Mouse (Mus musculus): ENCODE measurements at regions not wholly inside any gene's neighbourhood (a gene's known extent, or its start where the extent isn't known, plus 50 kb on each side); places are given as distances from the start of the nearest gene placed in this dataset.
A peak's percentile ranks its signal among the peaks of the same experiment; 100 is the strongest.

GRCm38 (mm10) chr10:20818548-20818947 is 93.7 kb upstream of the Pde7b start (continued):
- TF ChIP-seq POLR2A (IDR thresholded peaks at IDR 0.05; ENCODE audit: low read depth, low read length) (no peak), MAZ (IDR thresholded peaks at IDR 0.05; ENCODE audit: low read depth, low read length) (no peak), MAFK (IDR thresholded peaks at IDR 0.05; ENCODE audit: insufficient replicate concordance, low read length) (0 out of 2 replicates have a peak, but pooled peaks have one; percentile 46), JUN (IDR thresholded peaks at IDR 0.05; ENCODE audit: insufficient read depth, low read depth, low read length) (0 out of 2 replicates have a peak, but pooled peaks have one; percentile 27), BHLHE40 (IDR thresholded peaks at IDR 0.05; ENCODE audit: low read depth, low read length) (peak; percentile 29; the same call in 1 of the 2 replicates), GABPA (IDR thresholded peaks at IDR 0.05; ENCODE audit: insufficient replicate concordance, low read depth, low read length) (no peak), ETS1 (conservative IDR thresholded peaks at IDR 0.05; ENCODE audit: low read depth, low read length) (peak; percentile 53; the same call in 1 of the 2 replicates), ZKSCAN1 (IDR thresholded peaks at IDR 0.05; ENCODE audit: borderline replicate concordance, low read depth, low read length) (no peak), TBP (conservative IDR thresholded peaks at IDR 0.05; ENCODE audit: low read depth, low read length) (no peak), USF1 (IDR thresholded peaks at IDR 0.05; ENCODE audit: low read depth, low read length) (no peak), CHD2 (IDR thresholded peaks at IDR 0.05; ENCODE audit: low read length) (no peak), ZC3H11A (IDR thresholded peaks at IDR 0.05; ENCODE audit: low read depth, low read length) (no peak), CHD1 (IDR thresholded peaks at IDR 0.05; ENCODE audit: low read depth, low read length) (no peak)

GRCm38 (mm10) chr10:20799792-20800191 is 74.9 kb upstream of the Pde7b start:
- Histone ChIP-seq H3K79me2 (replicated peaks; ENCODE audit: control insufficient read depth, extremely low read depth, insufficient read depth, poor library complexity, severe bottlenecking) (no peaks in the 10 kb centered on the region), H3K4me2 (ENCODE audit: insufficient read depth, low read depth, poor library complexity, severe bottlenecking) (no peak overlapping the region), H3K9me3 (replicated peaks; ENCODE audit: low read length) (no peaks in the 10 kb centered on the region), H3K9ac (ENCODE audit: insufficient read depth, low read depth) (no peak overlapping the region), H3K36me3 (replicated peaks in 1 of 2; ENCODE audit: control insufficient read depth in 1 of 2, insufficient read depth in 1 of 2, low read length in 1 of 2) (no peaks in the 10 kb centered on the region), H3K4me1 (ENCODE audit: control insufficient read depth in 1 of 2, insufficient read depth in 2 of 2) (no peaks in the 10 kb centered on the region), H3K27me3 (replicated peaks) (no peaks in the 10 kb centered on the region), H3K4me3 (replicated peaks in 1 of 3; ENCODE audit: low read depth in 2 of 3, low read length in 2 of 3, poor library complexity in 1 of 3) (no peak overlapping the region), H3K27ac (ENCODE audit: insufficient read depth, low read depth) (no peak overlapping the region)
- no peak for TF ChIP-seq KAT2A (IDR thresholded peaks at IDR 0.05; ENCODE audit: insufficient replicate concordance, low read length)
- TF ChIP-seq BHLHE40 (IDR thresholded peaks at IDR 0.05; ENCODE audit: low read depth, low read length): no peak
- no peak for TF ChIP-seq RCOR1 (conservative IDR thresholded peaks at IDR 0.05; ENCODE audit: low read depth, low read length)
- no peak for TF ChIP-seq MAX (IDR thresholded peaks at IDR 0.05; ENCODE audit: low read length)
- TF ChIP-seq TCF12 (IDR thresholded peaks at IDR 0.05; ENCODE audit: low read depth, low read length): no peak
- in situ Hi-C loops (cut with MboI; ENCODE audit: low pct_ligation_motif_present, low pct_unique_long_range_greater_than_20kb, low sequenced_read_pairs) (no loop called here), dilution Hi-C loops (cut with MboI; ENCODE audit: extremely low pct_ligation_motif_present, extremely low pct_unique_long_range_greater_than_20kb, low sequenced_read_pairs) (no loop called here)
- DNase-seq (ENCODE audit: extremely low read depth): no peak

- DNase-seq (ENCODE audit: extremely low read depth): no peak
- H3K4me2 ChIP-seq (ENCODE audit: insufficient read depth, low read depth, poor library complexity, severe bottlenecking): no peak overlapping the region
- H3K79me2 ChIP-seq (replicated peaks; ENCODE audit: control insufficient read depth, extremely low read depth, insufficient read depth, poor library complexity, severe bottlenecking): no peaks in the 10 kb centered on the region
- in situ Hi-C loops (cut with MboI; ENCODE audit: low pct_ligation_motif_present, low pct_unique_long_range_greater_than_20kb, low sequenced_read_pairs): no loop called here
- H3K27ac ChIP-seq (ENCODE audit: insufficient read depth, low read depth): no peak overlapping the region
- dilution Hi-C loops (cut with MboI; ENCODE audit: extremely low pct_ligation_motif_present, extremely low pct_unique_long_range_greater_than_20kb, low sequenced_read_pairs): no loop called here
- no peaks in the 10 kb centered on the region for H3K9me3 ChIP-seq (replicated peaks; ENCODE audit: low read length)
- no peak for TF ChIP-seq ZC3H11A (IDR thresholded peaks at IDR 0.05; ENCODE audit: low read depth, low read length)
- no peak for TF ChIP-seq ZMIZ1 (IDR thresholded peaks at IDR 0.05; ENCODE audit: low read depth, low read length)
- TF ChIP-seq ELF1 (IDR thresholded peaks at IDR 0.05; ENCODE audit: low read depth, low read length): no peak
- no peak for TF ChIP-seq JUN (IDR thresholded peaks at IDR 0.05; ENCODE audit: insufficient read depth, low read depth, low read length)
- TF ChIP-seq POLR2AphosphoS2 (IDR thresholded peaks at IDR 0.05; ENCODE audit: low read depth, low read length): no peak
- no peak for TF ChIP-seq SMC3 (IDR thresholded peaks at IDR 0.05; ENCODE audit: low read depth, low read length)
- TF ChIP-seq E2F4 (IDR thresholded peaks at IDR 0.05; ENCODE audit: insufficient replicate concordance, low read depth, low read length): no peak
- TF ChIP-seq NELFE (IDR thresholded peaks at IDR 0.05; ENCODE audit: low read depth, low read length): no peak
- TF ChIP-seq IRF4 (IDR thresholded peaks at IDR 0.05; ENCODE audit: low read depth, low read length): no peak
- no peak for TF ChIP-seq NRF1 (IDR thresholded peaks at IDR 0.05; ENCODE audit: low read depth, low read length)
- TF ChIP-seq CHD1 (IDR thresholded peaks at IDR 0.05; ENCODE audit: low read depth, low read length): no peak
- no peak for TF ChIP-seq USF1 (IDR thresholded peaks at IDR 0.05; ENCODE audit: low read depth, low read length)
- TF ChIP-seq MAX (IDR thresholded peaks at IDR 0.05; ENCODE audit: low read length): no peak
- no peak for TF ChIP-seq PAX5 (IDR thresholded peaks at IDR 0.05; ENCODE audit: low read length)
- no peak for TF ChIP-seq MAZ (IDR thresholded peaks at IDR 0.05; ENCODE audit: low read depth, low read length)
- TF ChIP-seq ZNF384 (IDR thresholded peaks at IDR 0.05; ENCODE audit: low read depth, low read length): no peak
- no peak for TF ChIP-seq TCF12 (IDR thresholded peaks at IDR 0.05; ENCODE audit: low read depth, low read length)
- H3K9ac ChIP-seq (ENCODE audit: insufficient read depth, low read depth): no peak overlapping the region
- no peaks in the 10 kb centered on the region for H3K27me3 ChIP-seq (replicated peaks)
- H3K36me3 ChIP-seq (replicated peaks in 1 of 2; ENCODE audit: control insufficient read depth in 1 of 2, insufficient read depth in 1 of 2, low read length in 1 of 2): no peaks in the 10 kb centered on the region
- H3K4me3 ChIP-seq (replicated peaks in 1 of 3; ENCODE audit: low read depth in 2 of 3, low read length in 2 of 3, poor library complexity in 1 of 3): no peak overlapping the region
- H3K4me1 ChIP-seq (ENCODE audit: control insufficient read depth in 1 of 2, insufficient read depth in 2 of 2): no peaks in the 10 kb centered on the region
Measured at GRCm38 (mm10) chr10:20798400-20798799, 73.5 kb upstream of the Pde7b start.
